Mouse (Mus musculus): ENCODE data around the gene Aunip.

DNA sequence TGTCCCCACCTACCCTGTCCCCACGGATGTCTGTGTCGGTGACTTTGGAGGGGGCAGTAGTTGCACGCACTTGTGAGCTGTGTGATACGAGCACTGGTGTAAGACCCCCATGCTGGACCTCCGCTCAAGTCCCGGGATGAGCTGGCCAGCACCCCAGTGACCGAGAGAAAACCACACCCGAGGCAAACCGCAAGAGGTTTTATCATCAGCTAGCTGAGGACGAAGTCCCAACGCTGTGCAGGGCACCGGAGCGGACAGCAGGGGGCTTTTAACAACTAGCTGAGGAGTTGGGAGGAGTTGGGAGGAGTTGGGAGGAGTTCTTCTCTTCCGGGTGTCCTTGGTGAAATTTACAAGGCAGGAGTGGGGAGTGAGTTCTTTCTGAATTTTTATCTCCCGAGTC lies 2.0 kb downstream of the Aunip start:
- TF ChIP-seq CTCF (IDR thresholded peaks at IDR 0.05; ENCODE audit: insufficient read depth, low read depth, low read length) (no peak), POLR2A (IDR thresholded peaks at IDR 0.05; ENCODE audit: insufficient read depth, low read depth, low read length) (no peak)
